Mouse (Mus musculus) cerebral cortex, adult 2 months (tissue): Measurements from ENCODE around the gene Pram1.

Experiments
- WGBS: fragments of 180-500 bp; shearing (Covaris S2); methylation state at CpG from one replicate; pipeline ENCODE4 v1.1.7; 2018; 5-methylcytosine and 5-hydroxymethylcytosine counted together

Pram1 gene

DNA sequence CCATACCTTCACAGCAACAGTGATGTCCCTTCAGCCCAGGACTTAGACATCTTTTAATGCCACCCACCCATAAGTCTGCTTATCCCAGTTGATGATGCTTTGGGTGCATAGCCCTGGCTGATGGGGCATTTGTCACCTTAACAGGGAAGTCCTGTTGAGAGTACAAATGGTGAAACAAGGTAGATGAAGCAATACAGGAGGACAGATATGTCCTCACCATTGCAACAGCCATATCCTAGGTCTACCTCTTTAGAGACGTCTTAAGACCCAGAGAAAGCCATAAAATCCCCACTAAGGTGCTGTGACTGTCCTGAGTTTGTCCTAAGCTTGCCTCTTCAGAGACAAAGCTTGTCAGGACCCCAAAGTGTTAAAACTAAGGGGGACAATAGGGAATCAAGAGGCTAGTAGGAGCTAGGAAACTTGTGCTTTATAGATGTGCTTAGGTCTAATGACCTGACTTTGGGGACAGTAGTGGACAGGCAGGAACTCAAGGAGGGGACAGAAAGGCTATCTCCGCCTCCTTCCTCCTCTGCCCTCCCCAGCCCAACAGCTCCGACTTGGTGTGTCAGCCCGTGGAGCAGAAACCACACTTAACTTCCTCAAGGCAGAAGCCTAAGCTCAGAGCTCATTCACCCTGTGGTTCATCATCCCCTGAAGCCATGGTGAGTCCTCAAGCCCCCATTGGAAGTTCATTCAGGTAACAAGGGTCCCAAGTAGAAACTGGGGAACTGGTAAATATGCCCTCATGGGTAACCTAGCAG, at the start of gene Pram1:
TSS of gene Pram1 (plus strand) at position 541 of the 761 bp plus-strand sequence.
- WGBS, result 83% methylated on average over 4 of the region's 4 CpGs

DNA sequence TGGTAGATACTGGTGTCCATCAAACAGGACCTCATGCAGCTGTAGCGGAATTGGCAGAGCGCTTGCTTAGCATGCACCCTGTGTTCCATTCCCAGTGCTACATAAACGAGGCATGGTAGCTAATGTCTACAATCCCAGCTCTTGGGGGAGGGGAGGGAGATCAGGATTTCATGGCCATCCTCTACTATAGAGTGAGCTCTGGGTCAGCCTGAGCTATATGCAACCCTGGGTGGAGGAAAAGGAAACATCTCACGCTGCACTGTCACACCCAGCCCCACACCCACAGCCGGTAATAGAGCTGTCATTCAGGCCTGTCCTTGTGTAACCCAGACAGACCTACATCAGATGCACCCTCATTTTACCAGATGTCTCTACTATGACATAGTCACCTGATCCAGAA, 39.4 kb upstream of the Pram1 start:
- WGBS, result 88% methylated on average over 5 of the region's 5 CpGs

DNA sequence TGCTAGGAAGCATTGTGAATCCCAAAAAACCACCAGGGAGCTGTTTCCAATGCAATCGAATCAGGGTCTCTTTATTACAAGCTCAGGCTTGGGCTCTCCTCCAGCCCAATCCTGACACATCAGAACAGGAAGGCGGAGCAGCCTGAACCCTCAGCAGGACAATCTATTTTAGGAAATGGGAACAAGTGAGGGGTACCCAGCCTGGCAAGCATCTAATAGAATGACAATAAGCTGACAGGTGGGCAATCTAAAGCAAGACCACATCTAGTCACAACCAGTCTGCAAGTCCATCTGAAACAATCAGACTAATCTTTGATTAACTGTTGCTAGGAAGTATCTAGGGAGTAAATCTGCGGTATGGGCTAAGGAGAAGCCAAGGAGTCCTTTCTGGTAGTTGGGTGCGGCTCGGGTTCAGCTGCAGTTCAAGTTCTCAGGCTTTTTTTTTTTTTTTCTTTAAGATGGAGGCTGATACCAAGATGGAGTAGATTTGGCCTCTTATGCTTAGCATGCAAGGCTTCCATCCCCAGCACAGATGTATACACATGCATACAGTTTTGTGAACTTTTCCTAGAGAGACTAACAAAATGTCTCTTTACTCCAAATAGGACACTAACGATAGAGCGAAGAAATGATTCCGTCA, 37.9 kb upstream of the Pram1 start:
- 82% methylated on average over 8 of the region's 8 CpGs for WGBS

- 84% methylated on average over 3 of the region's 3 CpGs for WGBS
These were observed 37.0 kb upstream of the Pram1 start for GRCm38 (mm10) chr17:33600831-33601230.

- WGBS, result 86% methylated on average over 12 of the region's 12 CpGs
These were observed 35.9 kb upstream of the Pram1 start for GRCm38 (mm10) chr17:33601947-33602346.

- WGBS, result 87% methylated on average over 2 of the region's 2 CpGs
These were observed 30.6 kb upstream of the Pram1 start for GRCm38 (mm10) chr17:33607273-33607672.

DNA sequence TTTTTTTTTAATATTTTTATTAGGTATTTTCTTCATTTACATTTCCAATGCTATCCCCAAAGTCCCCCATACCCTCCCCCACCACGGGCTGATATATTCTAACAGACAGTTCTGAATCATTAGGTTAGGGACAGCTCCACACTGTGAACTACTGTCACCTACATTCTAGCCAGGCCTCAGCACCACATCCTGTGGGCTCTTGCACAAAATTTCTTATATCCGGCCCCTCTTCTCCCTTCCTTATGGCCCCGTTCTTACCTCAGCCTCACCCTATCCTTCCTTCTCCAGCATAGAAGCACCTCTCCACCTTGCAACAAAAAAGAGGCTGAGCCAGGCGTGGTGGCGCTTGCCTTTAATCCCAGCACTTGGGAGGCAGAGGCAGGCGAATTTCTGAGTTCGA, 27.3 kb upstream of the Pram1 start:
- 87% methylated on average over 7 of the region's 7 CpGs for WGBS

- WGBS, result 89% methylated on average over 5 of the region's 5 CpGs
These were observed 24.1 kb upstream of the Pram1 start for GRCm38 (mm10) chr17:33613726-33614125.

DNA sequence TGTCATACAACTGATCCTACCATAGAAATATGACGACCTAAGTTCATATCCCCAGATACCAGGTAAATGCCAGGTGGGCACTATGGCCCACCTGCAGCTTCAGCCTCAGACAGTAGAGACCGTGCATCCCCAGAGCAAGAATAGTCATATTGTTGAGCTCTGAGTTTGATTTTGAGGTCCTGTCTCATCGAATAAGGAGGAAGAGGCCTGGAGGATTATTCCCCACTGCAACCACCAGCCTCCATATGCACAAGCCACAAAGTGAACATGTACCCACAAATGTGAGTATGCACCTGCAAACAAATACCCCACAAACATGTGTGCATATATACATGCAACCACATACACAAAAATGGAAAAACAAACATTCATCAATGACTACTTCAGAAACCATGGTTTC, 10.6 kb upstream of the Pram1 start:
- 94% methylated on average over 3 of the region's 3 CpGs for WGBS

- 3% methylated on average over 34 of the region's 35 CpGs for WGBS
These were observed 9.0 kb upstream of the Pram1 start, which contains the start of gene Zfp414 for GRCm38 (mm10) chr17:33628621-33629486. TSS of gene Zfp414 (plus strand) at chr17:33629090.

GRCm38 (mm10) chr17:33629487-33630125, 8.2 kb upstream of the Pram1 start:
- 63% methylated on average over 12 of the region's 12 CpGs for WGBS

DNA sequence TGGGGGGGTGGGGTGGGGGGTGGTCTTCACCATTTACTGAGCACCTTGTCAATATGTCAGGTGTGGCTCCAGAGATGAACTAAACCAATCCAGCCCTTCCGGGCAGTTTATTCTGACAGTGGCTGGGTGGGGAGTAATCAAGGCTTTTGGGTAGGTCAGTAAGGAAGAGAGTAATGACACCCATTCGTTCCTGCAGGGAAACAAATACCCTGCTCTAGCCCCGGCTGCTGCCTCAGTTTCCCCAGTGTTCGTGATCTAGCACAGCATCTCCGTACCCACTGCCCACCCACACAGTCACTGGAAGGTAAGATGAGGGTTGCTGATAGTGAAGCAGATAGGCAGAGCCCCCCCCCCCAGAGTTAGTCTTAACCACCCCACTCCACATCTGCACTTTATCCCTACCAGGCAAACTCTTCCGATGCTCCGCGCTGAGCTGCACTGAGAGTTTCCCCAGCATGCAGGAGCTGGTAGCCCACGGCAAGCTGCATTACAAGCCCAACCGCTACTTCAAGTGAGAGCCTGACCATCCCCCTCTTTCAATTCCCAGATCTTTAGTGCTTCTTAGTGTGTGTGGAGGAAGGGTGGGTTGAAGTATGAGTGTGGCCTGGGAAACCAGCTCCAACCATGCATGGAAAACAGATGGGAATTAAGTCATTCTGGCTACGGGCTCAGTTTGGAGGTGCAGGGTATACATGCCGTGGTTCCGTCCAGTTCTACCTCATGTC, 7.5 kb upstream of the Pram1 start:
- WGBS, result 61% methylated on average over 13 of the region's 13 CpGs

GRCm38 (mm10) chr17:33631236-33631635, 6.6 kb upstream of the Pram1 start:
- 96% methylated on average over 9 of the region's 9 CpGs for WGBS

DNA sequence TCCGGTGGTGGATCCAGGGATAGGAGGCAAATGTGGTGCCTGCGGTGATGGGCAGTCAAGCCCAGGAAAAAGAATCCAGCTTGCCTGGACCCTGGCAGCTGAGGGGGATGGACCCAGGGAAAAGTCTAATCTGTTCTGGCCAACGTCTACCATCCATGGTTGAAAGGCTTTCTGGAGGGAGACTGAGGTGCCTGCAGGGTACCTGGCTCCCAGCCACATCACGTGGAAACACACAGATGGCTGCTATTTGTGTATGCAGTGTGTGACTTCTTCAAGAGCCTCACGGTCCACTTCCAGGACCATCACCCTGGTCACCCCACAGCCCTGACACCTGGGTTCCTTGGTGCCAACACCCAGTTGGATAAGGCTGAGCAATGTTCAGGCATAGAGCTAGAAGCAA, 6.1 kb upstream of the Pram1 start:
- WGBS, result 50% methylated on average over 5 of the region's 5 CpGs

GRCm38 (mm10) chr17:33637038-33637437, 818 bp upstream of the Pram1 start:
- 28% methylated on average over 2 of the region's 2 CpGs for WGBS

DNA sequence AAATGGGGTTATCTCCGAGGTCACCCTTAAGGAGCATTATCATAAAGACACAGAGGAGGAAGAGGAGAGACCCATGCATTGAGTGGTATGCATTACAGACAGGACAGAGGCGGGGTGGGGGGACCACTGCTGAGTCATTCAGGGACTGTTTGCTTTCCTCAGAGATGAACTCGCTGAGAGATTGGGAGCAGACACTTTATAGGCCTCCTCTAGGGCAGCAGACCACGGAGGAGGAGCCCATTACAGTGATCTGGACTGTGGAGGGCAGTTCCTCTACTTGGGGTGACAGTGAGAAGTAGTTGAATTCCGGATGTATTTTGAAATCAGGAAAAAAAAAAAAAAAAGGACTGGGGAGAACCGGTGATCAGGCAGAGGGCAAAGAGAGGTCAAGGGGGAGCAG, 1.9 kb downstream of the Pram1 start:
- 76% methylated on average over 6 of the region's 6 CpGs for WGBS

DNA sequence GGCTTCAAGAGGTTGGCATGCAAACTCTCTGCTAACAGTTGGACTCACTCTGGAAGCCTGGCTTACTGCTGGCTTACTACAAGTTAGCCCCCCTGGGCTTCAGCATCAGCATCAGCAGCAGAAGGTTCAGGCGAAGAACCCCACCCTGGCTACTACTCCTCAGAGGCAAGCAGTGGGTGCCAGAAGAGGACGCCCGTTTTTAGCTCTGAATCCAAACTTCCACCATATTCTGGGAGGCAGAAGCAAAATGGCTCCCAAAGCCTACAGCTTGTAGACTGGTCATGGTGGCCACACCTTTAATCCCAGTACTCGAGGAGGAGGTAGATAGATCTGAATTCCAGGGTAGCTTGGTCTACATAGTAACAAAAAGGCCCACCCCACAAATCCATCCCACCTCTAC, 6.2 kb downstream of the Pram1 start:
- 95% methylated on average over 4 of the region's 4 CpGs for WGBS

- 84% methylated on average over 8 of the region's 8 CpGs for WGBS
These were observed 7.2 kb downstream of the Pram1 start for GRCm38 (mm10) chr17:33645073-33645472.

DNA sequence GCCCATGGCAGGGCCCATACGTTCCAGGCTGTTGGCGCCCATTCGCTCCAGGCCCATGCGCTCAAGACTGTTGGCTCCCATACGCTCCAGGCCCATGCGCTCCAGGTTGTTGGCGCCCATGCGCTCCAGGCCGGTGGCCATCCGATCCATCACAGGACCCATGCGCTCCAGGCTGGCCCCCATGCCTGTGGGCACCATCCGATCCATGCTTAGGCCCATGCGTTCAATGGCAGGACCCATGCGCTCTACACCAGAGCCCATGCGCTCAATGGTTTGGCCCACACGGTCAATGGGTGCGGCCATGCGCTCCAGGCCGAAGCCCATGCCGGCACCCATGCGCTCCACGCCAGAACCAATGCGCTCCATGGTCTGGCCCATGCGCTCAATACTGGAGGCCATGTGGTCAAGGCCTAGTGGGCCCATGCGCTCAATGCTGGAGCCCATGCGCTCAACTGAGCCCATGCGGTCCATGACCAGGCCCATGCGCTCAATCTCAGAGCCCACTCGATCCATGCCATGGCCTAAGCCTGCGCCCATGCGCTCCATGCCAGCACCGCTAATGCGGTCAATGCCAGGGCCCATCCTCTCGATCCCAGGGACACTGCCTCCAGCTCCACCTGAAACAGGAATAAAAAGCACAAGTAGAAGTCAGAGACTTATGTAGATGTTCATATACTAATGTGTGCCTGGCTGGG, 12.1 kb downstream of the Pram1 start:
- 97% methylated on average over 34 of the region's 34 CpGs for WGBS

GRCm38 (mm10) chr17:33666813-33667212, 29.0 kb downstream of the Pram1 start:
- WGBS, result 76% methylated on average over 3 of the region's 3 CpGs

DNA sequence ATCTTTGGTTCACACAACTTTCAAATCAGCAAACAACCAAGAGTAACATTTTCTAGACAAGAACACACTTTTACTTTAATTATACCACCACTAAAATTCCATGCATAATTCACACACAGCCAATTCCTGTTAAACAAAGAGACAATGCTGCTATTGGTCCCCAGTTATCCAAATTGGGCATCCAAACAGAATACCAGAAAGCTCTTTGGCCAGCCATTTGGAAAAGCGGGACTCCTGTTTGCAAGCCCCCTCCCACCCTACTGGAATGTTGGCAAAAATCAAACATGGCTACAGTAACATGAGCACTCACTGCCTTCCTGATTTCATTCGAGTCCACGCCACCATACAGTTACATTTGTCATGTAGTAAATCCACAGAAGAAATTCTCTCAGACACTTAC, 31.8 kb downstream of the Pram1 start:
- whole genome bisulfite sequencing, result 52% methylated on average over 3 of the region's 3 CpGs
